Mouse (Mus musculus): Measurements from ENCODE around the gene Ctbp2.

DNA sequence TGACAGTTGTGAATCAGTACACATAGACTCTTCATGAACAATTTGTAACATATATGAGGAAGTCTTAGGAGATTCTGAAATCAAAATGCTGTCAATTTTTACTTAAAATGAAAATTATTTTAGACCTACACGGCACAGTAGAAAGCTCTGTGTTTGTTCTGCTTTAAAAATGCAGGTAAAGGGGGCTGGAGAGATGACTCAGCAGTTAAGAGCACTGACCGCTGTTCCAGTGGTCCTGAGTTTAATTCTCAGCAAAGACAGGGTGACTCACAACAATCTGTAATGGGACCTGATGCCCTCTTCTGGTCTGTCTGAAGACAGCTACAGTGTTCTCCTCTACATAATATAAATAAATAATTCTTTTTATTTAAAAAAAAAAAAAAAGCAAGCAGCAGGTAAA is 158.4 kb downstream of the Ctbp2 start:
- TF ChIP-seq HCFC1 (IDR thresholded peaks at IDR 0.05; ENCODE audit: borderline replicate concordance, insufficient read depth, low read length) (no peak), MAFK (IDR thresholded peaks at IDR 0.05; ENCODE audit: insufficient read depth, low read depth, low read length) (peak; percentile 91), ZNF384 (IDR thresholded peaks at IDR 0.05; ENCODE audit: low read depth, low read length) (no peak), ZC3H11A (IDR thresholded peaks at IDR 0.05; ENCODE audit: borderline replicate concordance, low read depth, low read length) (no peak)
